Mouse (Mus musculus): Measurements from ENCODE around the gene Adam17.
A peak's percentile ranks its signal among the peaks of the same experiment; 100 is the strongest.

The Adam17 gene

GRCm38 (mm10) chr12:21353681-21354080, 19.8 kb downstream of the Adam17 start:
- DNase-seq (ENCODE audit: low read depth), result no peak

DNA sequence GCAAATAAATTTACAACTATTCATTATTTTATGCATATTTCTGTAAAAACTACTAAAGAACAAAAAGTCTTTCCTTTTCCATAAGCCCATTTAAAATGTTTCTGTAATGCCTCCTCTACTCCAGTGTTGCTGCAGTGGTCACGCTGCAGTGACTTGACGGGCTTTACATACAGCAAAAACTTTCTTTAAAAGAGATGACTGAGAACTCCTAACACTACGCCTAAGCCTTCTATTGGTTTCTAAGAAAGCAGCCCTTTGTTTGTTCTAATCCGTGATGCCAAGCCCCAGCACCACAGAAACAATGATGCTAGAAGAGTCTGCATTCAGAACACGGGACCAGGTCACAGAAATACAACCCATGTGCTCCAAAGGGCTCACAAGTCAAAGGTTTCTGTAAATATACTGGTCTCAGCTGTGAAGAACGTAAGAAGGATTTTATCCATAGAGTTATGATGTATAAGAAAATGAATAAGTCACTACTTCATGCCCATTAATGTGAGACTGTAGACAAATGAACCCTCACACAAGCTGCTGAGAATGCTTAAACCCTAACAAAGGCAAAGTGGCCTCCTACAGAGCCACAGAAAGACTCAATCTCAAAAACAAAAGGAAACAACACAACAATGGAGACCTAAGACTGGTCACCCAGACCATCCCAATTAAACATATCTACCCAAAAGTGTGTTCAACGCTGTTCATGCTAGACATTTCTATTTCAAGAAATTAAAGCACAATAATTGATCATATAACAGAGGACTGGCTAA, 23.1 kb downstream of the Adam17 start:
- no peak for DNase-seq (ENCODE audit: low read depth)

- DNase-seq (ENCODE audit: low read depth), result no peak
These were observed 26.5 kb downstream of the Adam17 start for GRCm38 (mm10) chr12:21346972-21347371.

- DNase-seq (ENCODE audit: low read depth), result no peak
These were observed 32.8 kb downstream of the Adam17 start for GRCm38 (mm10) chr12:21340674-21341073.

- DNase-seq (ENCODE audit: low read depth), result no peak
These were observed 36.3 kb downstream of the Adam17 start for GRCm38 (mm10) chr12:21337171-21337570.

GRCm38 (mm10) chr12:21335869-21336268, 37.6 kb downstream of the Adam17 start:
- DNase-seq (ENCODE audit: low read depth), result no peak

- no peak for DNase-seq (ENCODE audit: low read depth)
These were observed 39.7 kb downstream of the Adam17 start for GRCm38 (mm10) chr12:21333766-21334165.

- DNase-seq (ENCODE audit: low read depth), result no peak
These were observed 40.4 kb downstream of the Adam17 start for GRCm38 (mm10) chr12:21333021-21333420.

- no peak for DNase-seq (ENCODE audit: low read depth)
These were observed 41.7 kb downstream of the Adam17 start for GRCm38 (mm10) chr12:21331711-21332110.

DNA sequence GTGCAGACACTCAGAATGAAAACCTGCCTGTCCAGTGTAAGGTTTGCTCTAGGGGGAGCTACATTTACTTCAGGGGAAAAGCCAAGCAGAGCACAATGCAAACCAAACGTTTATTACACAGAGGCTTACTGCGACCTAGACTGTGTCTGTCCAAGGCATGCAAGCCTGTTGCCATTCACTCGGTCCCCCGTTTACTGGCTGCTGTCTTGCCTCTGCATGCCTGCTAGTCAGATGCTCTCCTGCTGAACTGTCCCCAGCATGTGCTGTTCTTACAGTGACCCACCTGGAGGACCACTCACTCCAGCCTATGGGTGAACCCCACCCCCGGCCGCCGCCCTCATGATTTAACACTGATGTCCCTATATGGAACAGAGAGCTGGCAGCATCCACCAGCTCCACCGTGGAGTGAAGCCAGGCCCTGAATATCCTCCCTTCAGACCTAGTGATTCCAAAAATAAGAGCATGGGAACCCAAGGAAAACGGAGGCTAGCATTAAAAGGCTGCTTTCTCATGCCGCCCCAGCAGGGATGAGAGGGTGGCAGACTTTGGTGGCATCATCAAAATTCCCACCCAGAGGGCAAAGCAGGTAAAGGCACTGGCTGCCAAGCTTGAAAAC, 42.4 kb downstream of the Adam17 start:
- DNase-seq (ENCODE audit: low read depth), result no peak

- no peak for DNase-seq (ENCODE audit: low read depth)
These were observed 43.6 kb downstream of the Adam17 start for GRCm38 (mm10) chr12:21329661-21330400.

GRCm38 (mm10) chr12:21326325-21326724, 47.1 kb downstream of the Adam17 start:
- DNase-seq (ENCODE audit: low read depth), result no peak

GRCm38 (mm10) chr12:21325266-21325665, 48.2 kb downstream of the Adam17 start:
- DNase-seq (ENCODE audit: low read depth), result no peak

- no peak for DNase-seq (ENCODE audit: low read depth)
These were observed 49.3 kb downstream of the Adam17 start for GRCm38 (mm10) chr12:21324101-21324500.

DNA sequence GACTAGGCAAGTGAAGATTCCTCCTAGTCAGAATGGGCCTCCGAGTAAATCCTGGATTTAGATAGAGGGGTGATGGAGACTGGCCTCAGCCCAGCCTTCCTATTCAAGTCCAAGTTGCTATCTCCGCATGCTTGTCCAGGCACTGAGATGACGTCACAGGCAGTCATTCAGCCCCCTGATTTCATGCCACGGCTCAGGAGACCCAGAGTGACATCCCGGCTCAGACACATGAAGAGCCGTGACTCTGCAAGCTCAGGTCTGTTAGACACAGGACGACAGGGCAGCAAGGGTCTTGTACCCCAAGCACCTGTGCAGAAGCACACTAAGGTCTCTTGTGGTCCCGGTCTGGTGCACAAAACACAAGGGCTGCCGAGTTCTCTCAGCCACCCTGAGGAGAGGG, 50.6 kb downstream of the Adam17 start:
- DNase-seq (ENCODE audit: low read depth), result no peak

- DNase-seq (ENCODE audit: low read depth), result no peak
These were observed 51.1 kb downstream of the Adam17 start for GRCm38 (mm10) chr12:21322296-21322695.

- no peak for DNase-seq (ENCODE audit: low read depth)
These were observed 52.3 kb downstream of the Adam17 start for GRCm38 (mm10) chr12:21321170-21321569.

GRCm38 (mm10) chr12:21320317-21320716, 53.1 kb downstream of the Adam17 start:
- DNase-seq (ENCODE audit: low read depth), result no peak

DNA sequence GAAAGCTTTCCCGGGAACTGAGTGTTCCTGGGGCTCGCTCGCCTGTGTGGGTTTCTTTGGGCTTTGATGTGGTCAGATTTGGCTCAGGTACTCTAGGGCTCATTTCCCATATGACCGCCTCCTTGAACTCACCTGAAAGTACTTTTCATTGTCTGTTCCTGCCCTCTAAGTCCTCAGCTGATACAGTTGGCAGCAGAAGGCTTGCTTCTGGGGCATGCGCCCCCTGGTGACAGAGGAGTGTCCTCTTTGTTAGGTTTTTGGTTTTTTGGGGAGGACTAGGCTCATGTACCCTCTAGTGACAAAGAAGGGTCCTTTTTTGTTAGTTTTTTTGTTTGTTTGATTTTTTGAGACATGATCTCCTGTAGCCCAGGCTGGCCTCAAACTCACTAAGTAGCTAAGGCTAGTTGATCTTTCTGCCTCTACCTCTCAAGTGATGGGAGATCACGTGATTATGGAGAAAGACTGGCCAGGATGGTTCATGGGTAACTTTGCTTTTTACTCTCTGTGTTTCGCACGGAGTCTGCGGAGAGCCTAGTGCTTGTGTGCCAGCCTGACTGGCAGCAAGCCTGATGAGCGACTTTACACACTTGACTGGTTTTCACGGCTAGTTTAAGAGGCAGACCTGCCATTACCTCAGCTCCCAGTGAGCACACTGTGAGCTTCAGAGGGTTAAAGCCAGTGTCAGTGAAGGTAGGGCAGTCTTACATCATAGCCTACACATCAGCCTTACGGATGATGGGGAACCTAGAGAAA, 55.1 kb downstream of the Adam17 start:
- DNase-seq (ENCODE audit: low read depth), result peak; percentile 66

GRCm38 (mm10) chr12:21316869-21317265, 56.6 kb downstream of the Adam17 start:
- DNase-seq (ENCODE audit: low read depth), result no peak

DNA sequence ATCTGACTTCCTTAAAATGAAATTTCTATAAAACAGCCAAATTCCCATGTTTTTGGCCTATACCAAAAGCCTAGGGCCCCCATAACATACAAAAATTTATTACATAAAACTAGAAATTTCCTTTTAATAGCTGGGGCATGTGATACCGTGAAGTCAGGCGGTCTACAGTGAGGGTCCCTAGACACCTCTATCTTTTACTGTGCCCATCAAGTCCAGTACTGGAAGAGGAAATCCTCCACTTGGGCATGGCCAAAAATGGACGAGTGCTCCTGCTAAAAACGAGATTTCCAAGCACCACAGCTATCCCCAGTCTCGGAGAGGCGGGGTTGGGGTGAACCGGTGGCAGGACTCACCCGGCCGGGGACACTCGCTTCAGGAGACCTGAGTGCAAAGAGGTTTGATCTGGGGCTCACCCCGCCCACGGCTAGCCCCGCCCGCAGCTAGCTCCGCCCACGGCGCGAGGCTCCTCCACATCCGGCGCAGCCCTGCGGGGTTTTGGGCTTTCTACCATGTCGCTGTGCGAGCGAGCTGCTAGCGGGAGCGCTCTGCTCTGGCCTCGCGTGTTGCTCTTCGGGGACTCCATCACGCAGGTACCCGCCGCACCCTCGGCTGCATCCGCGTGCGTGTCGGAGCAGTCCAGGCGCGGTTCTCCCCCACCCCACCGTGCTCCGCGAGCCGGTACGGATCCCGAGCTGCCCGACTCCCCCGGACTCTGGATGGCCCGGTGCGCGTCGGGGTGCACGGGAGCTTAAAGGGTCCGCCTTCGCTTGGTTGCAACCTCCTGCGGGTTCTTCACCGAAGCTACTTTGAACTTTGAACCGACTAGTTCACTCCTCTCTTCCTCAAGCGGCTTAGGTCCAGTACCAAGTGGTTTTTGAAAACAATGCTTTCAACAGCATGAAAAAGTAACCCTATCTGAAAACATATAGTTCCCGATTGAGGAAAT, 57.2 kb downstream of the Adam17 start, which contains the start of gene Iah1:
Gene Iah1, plus strand, starts transcription at position 467 of the 946 bp plus-strand sequence.
- DNase-seq (ENCODE audit: low read depth), result peak; percentile 71

All from c-Kit-positive CD71-positive TER-119-negative erythroid progenitor cells, embryonic 14.5 days (primary cell).